Mouse (Mus musculus): Measurements from ENCODE around the gene Mars. TPM values are rescaled to one million over a fixed set of nuclear protein-coding genes. Genes with fewer than 3 reads are reported as not detected.
"Not testable (repeated sequence)": the region's sequence is repeated elsewhere in the genome, so short reads cannot be mapped to it uniquely, and the experiment has no call there.

The Mars gene
- polyA plus RNA-seq, 1 experiment = 155 TPM

DNA sequence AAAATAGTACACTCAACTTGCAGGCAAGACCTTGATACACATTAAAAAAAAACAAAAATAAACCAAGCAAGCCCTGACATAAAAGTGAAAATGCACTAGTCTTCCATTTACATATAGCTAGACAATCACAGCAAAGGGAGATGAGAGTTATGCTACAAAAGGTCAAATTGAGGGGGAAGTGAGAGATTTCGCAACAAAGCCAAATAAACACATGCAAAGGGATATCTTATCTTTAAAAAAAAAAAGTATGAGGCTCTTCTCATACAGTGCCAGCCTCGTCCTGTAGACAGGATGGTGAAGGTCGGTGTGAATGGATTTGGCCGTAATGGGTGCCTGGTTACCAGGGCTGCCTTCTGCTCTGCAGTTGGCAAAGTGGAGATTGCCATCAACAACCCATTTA is 1.3 kb upstream of the Mars start:
- Histone ChIP-seq H3K4me3 (ENCODE audit: insufficient read depth, poor library complexity, severe bottlenecking) (no peak overlapping the region), H3K79me2 (ENCODE audit: control insufficient read depth, insufficient read depth) (peaks cover 37% of the 10 kb centered on the region), H3K79me3 (ENCODE audit: low read depth) (peaks cover 16% of the 10 kb centered on the region), H3K36me3 (ENCODE audit: control insufficient read depth, insufficient read depth) (peaks cover 24% of the 10 kb centered on the region), H3K27me3 (ENCODE audit: control insufficient read depth, insufficient read depth, insufficient read length) (no peaks in the 10 kb centered on the region), H3ac (ENCODE audit: control insufficient read depth, insufficient read length, low read depth) (no peak overlapping the region)
- TF ChIP-seq MAX (IDR thresholded peaks at IDR 0.05) (no peak), CEBPB (IDR thresholded peaks at IDR 0.05; ENCODE audit: low read depth) (peak; percentile 51)

DNA sequence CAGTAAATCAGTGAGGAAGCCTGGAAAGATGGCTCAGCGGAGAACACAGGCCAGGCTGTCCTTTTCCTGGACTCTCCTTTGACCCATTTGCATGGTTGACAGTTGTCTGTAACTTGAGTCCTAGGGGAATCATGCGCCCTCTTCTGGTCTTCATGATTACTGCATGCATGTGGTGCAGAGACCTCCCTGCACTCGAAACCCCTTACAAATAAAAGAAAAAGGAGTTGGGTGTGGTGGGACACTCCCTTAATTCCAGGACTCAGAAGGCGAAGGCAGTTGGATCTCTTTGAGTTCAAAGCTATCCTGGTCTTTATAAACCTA is 730 bp upstream of the Mars start:
- peaks cover 41% of the 10 kb centered on the region for H3K79me2 ChIP-seq (ENCODE audit: control insufficient read depth, insufficient read depth)
- H3K4me3 ChIP-seq (ENCODE audit: insufficient read depth, poor library complexity, severe bottlenecking) = peak overlapping the region; percentile 98
- peaks cover 16% of the 10 kb centered on the region for H3K79me3 ChIP-seq (ENCODE audit: low read depth)
- peak overlapping the region; percentile 72 for H3ac ChIP-seq (ENCODE audit: control insufficient read depth, insufficient read length, low read depth)
- no peaks in the 10 kb centered on the region for H3K27me3 ChIP-seq (ENCODE audit: control insufficient read depth, insufficient read depth, insufficient read length)
- TF ChIP-seq CTCF (IDR thresholded peaks at IDR 0.05; ENCODE audit: control insufficient read depth, insufficient read depth, insufficient read length) (peak; percentile 50), MYOD1 (IDR thresholded peaks at IDR 0.05; ENCODE audit: control insufficient read depth, insufficient read length, low read depth) (no peak), MAX (IDR thresholded peaks at IDR 0.05) (peak; percentile 61), MYOG (IDR thresholded peaks at IDR 0.05; ENCODE audit: control insufficient read depth, extremely low read depth, insufficient read length) (no peak), USF1 (IDR thresholded peaks at IDR 0.05; ENCODE audit: low read depth) (no peak), CEBPB (IDR thresholded peaks at IDR 0.05; ENCODE audit: low read depth) (no peak), FOSL1 (IDR thresholded peaks at IDR 0.05; ENCODE audit: insufficient read depth, low read length, poor library complexity, severe bottlenecking) (no peak)
- H3K36me3 ChIP-seq (ENCODE audit: control insufficient read depth, insufficient read depth) = peaks cover 30% of the 10 kb centered on the region

DNA sequence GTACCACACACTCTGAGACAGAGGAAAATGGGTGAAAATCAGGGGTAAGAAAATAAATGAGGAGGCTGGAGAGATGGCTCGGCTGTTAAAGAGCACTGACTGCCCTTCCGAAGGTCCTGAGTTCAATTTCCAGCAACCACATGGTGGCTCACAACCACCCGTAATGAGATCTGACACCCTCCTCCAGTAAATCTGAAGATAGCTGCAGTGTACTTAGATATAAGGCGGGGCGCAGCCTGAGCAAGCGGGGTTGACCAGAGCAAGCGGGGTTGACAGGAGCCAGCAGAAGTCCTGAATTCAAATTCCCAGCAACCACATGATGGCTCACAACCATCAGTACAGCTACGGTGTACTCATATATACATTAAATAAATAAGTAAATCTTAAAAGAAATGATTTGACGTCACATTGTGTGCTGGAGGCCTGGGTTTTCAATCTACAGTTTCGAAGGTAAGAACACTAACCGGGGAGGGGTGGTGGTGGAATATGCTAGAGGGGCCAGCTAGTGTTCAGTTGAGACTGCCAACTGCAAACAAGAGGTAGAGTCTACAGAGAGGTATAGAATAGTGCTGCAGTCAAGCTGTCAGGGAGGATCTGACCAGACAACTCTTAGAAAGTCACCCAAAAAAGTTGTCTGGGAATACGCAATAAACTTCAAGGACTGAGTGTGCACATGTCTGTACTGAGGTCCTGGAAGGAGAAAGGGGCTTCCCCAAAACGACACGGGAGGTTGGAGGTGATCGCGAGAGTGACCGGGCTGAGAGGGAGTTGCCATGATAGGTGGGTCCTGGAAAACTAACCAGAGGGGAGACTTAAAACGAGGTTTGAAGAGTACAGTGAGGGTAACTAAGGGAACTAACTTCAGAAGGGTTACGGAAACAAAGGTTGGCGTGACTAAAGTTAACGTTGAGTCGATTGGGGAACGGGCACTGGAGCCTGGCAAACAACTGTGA is 787 bp downstream of the Mars start:
- Histone ChIP-seq H3ac (ENCODE audit: control insufficient read depth, insufficient read length, low read depth) (peak overlapping the region; percentile 91), H3K79me3 (ENCODE audit: low read depth) (peaks cover 19% of the 10 kb centered on the region), H3K36me3 (ENCODE audit: control insufficient read depth, insufficient read depth) (peaks cover 45% of the 10 kb centered on the region), H3K79me2 (ENCODE audit: control insufficient read depth, insufficient read depth) (peaks cover 46% of the 10 kb centered on the region), H3K4me3 (ENCODE audit: insufficient read depth, poor library complexity, severe bottlenecking) (peak overlapping the region; percentile 98), H3K27me3 (ENCODE audit: control insufficient read depth, insufficient read depth, insufficient read length) (no peaks in the 10 kb centered on the region)
- TF ChIP-seq FOSL1 (IDR thresholded peaks at IDR 0.05; ENCODE audit: insufficient read depth, low read length, poor library complexity, severe bottlenecking) (no peak), MYOD1 (IDR thresholded peaks at IDR 0.05; ENCODE audit: control insufficient read depth, insufficient read length, low read depth) (no peak), MYOG (IDR thresholded peaks at IDR 0.05; ENCODE audit: control insufficient read depth, extremely low read depth, insufficient read length) (no peak), CTCF (IDR thresholded peaks at IDR 0.05; ENCODE audit: control insufficient read depth, insufficient read depth, insufficient read length) (no peak), CEBPB (IDR thresholded peaks at IDR 0.05; ENCODE audit: low read depth) (no peak), USF1 (IDR thresholded peaks at IDR 0.05; ENCODE audit: low read depth) (no peak), MAX (IDR thresholded peaks at IDR 0.05) (peak; percentile 86)

DNA sequence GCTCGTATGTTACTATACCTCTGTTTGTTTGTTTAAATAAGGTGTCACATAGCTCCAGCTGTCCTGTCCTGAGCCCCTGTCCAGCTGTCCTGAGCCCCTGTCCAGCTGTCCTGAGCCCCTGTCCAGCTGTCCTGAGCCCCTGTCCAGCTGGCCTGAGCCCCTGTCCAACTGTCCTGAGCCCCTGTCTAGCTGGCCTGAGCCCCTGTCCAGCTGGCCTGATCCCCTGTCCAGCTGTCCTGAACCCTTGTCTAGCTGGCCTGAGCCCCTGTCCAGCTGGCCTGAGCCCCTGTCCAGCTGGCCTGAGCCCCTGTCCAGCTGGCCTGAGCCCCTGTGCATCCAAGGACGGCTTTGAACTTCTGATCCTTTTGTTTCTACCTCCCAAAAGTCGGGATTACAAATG is 2.4 kb downstream of the Mars start:
- Histone ChIP-seq H3K79me2 (ENCODE audit: control insufficient read depth, insufficient read depth) (peaks cover 46% of the 10 kb centered on the region), H3K79me3 (ENCODE audit: low read depth) (peaks cover 19% of the 10 kb centered on the region), H3K36me3 (ENCODE audit: control insufficient read depth, insufficient read depth) (peaks cover 61% of the 10 kb centered on the region)
- not testable (repeated sequence) for H3ac ChIP-seq (ENCODE audit: control insufficient read depth, insufficient read length, low read depth); H3K4me3 ChIP-seq (ENCODE audit: insufficient read depth, poor library complexity, severe bottlenecking); H3K27me3 ChIP-seq (ENCODE audit: control insufficient read depth, insufficient read depth, insufficient read length)

DNA sequence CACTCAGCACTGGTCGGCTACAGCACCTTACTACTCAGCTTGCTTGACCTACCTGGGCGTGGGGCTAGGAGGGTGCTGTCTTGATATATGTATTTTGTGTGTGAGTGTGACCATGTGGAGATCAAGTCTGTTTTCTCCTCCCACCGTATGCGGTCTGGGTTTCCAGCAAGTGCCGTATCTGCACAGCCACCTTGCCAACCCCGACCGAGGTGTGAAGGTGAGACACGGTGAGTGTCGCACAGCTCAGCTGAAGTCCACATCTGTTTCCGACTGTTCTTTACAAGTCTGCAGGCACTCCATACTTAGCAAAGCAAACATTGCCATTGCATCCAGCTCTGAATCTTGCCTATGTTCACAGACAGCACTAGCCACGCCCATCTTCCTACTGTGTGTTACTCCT is 8.4 kb downstream of the Mars start:
- H3K27me3 ChIP-seq (ENCODE audit: control insufficient read depth, insufficient read depth, insufficient read length) = no peaks in the 10 kb centered on the region
- no peak overlapping the region for H3ac ChIP-seq (ENCODE audit: control insufficient read depth, insufficient read length, low read depth)
- no peak overlapping the region for H3K4me3 ChIP-seq (ENCODE audit: insufficient read depth, poor library complexity, severe bottlenecking)
- TF ChIP-seq MYOD1 (IDR thresholded peaks at IDR 0.05; ENCODE audit: control insufficient read depth, insufficient read length, low read depth) (no peak), USF1 (IDR thresholded peaks at IDR 0.05; ENCODE audit: low read depth) (no peak), CEBPB (IDR thresholded peaks at IDR 0.05; ENCODE audit: low read depth) (no peak), MAX (IDR thresholded peaks at IDR 0.05) (no peak), CTCF (IDR thresholded peaks at IDR 0.05; ENCODE audit: control insufficient read depth, insufficient read depth, insufficient read length) (no peak), FOSL1 (IDR thresholded peaks at IDR 0.05; ENCODE audit: insufficient read depth, low read length, poor library complexity, severe bottlenecking) (no peak), MYOG (IDR thresholded peaks at IDR 0.05; ENCODE audit: control insufficient read depth, extremely low read depth, insufficient read length) (no peak)
- peaks cover 96% of the 10 kb centered on the region for H3K36me3 ChIP-seq (ENCODE audit: control insufficient read depth, insufficient read depth)
- peaks cover 3% of the 10 kb centered on the region for H3K79me3 ChIP-seq (ENCODE audit: low read depth)
- peaks cover 12% of the 10 kb centered on the region for H3K79me2 ChIP-seq (ENCODE audit: control insufficient read depth, insufficient read depth)

DNA sequence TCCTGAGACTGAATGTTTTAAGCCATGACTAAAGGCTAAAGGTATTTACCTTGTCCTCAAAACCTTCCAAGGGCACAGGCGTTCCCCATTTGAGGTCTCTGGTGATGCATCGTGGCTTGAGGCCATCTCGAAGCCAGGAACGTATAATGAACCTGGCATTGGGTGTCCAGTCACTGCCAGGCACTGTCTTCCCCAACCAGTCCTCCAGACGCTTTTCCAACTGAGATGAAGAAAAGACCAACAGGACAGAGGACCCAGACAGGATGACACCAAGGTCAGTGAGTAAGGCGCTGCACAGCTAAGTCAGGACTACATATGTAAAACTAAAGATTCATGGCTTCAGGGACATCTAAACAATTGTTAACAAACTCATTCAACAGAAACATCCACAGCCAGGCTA is 11.2 kb downstream of the Mars start:
- Histone ChIP-seq H3K4me3 (ENCODE audit: insufficient read depth, poor library complexity, severe bottlenecking) (no peak overlapping the region), H3K27me3 (ENCODE audit: control insufficient read depth, insufficient read depth, insufficient read length) (no peaks in the 10 kb centered on the region), H3K79me3 (ENCODE audit: low read depth) (no peaks in the 10 kb centered on the region), H3K79me2 (ENCODE audit: control insufficient read depth, insufficient read depth) (peaks cover under 1% of the 10 kb centered on the region), H3K36me3 (ENCODE audit: control insufficient read depth, insufficient read depth) (peaks cover 96% of the 10 kb centered on the region), H3ac (ENCODE audit: control insufficient read depth, insufficient read length, low read depth) (no peak overlapping the region)
- TF ChIP-seq CTCF (IDR thresholded peaks at IDR 0.05; ENCODE audit: control insufficient read depth, insufficient read depth, insufficient read length) = no peak
- no peak for TF ChIP-seq CEBPB (IDR thresholded peaks at IDR 0.05; ENCODE audit: low read depth)
- TF ChIP-seq FOSL1 (IDR thresholded peaks at IDR 0.05; ENCODE audit: insufficient read depth, low read length, poor library complexity, severe bottlenecking) = no peak

All from C2C12 (cell line).